Mouse (Mus musculus): Measurements from ENCODE around the gene Fam43b. TPM values are rescaled to one million over a fixed set of nuclear protein-coding genes. Genes with fewer than 3 reads are reported as not detected.

Fam43b gene
- polyA plus RNA-seq, 1 experiment from 2014 or later = not detected

DNA sequence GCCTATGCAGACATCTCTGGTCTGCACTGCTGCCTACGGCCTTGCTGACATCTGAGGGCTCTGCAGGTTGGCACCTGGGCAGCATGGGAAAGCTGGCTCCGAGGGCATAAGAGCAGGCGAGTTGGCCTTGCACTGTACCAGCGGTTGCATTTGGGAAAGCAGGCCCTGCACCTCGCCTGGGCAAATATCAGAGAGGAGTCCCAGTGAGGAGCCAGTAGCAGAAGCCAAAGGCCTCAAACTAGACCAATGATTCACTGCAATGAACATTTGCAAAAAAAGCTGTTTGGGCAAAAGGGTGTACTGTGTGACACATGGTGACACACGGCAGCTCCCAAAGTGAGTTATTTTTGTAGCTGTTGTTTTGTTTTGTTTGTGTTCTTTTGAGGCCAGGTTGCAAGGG, 28.7 kb upstream of the Fam43b start:
- H3K27me3 ChIP-seq (replicated peaks; ENCODE audit: control insufficient read depth, insufficient read depth, low read length) = 0 out of 2 replicates have a peak, but pooled peaks cover 3% of the 10 kb centered on the region
- 87% methylated on average over 6 of the region's 6 CpGs for WGBS
- no peaks in the 10 kb centered on the region for H3K36me3 ChIP-seq (ENCODE audit: control insufficient read depth, insufficient read depth, low read length)
- H3K9me3 ChIP-seq (ENCODE audit: control insufficient read depth, low read length) = no peaks in the 10 kb centered on the region
- no peak overlapping the region for H3K27ac ChIP-seq (ENCODE audit: low read length)
- no peak overlapping the region for H3K4me3 ChIP-seq (ENCODE audit: low read length)
- ATAC-seq = no peak
- no peak overlapping the region for H3K4me2 ChIP-seq (ENCODE audit: low read depth, low read length)
- 0 out of 2 replicates have a peak, but pooled peaks cover 6% of the 10 kb centered on the region for H3K4me1 ChIP-seq (ENCODE audit: control insufficient read depth, insufficient read depth, low read length)
- H3K9ac ChIP-seq (ENCODE audit: low read depth, low read length) = no peak overlapping the region

DNA sequence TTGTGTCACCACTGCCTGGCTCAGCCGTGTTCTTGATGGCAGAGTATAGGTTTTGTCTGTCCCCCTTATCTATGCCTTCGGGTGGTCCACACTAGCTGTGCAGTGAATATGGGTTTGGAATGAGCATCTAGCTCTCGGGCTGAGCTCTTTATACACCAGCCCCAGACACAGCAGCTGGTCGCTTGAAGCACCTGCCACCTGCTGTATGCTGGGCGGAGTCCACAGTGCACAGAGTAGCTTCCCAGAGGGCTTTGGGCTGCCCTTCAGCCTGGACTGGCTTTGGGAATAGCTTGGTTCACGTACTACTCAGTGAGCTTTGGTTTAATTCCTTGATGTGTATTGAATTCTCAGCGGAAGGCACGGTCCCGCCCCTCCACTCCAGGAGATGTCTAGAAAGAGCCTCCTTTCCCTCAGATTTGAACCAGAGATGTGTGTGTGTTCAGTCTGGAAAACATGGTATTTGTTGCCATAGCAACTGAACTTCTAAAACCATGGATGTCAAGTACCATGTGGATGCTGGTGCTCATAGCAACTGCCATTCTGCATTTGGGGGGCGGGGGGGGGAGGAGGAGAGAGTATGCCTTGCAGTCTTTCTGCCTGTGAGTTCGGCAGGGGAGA, 22.1 kb upstream of the Fam43b start:
- H3K9ac ChIP-seq (ENCODE audit: low read depth, low read length) = no peak overlapping the region

DNA sequence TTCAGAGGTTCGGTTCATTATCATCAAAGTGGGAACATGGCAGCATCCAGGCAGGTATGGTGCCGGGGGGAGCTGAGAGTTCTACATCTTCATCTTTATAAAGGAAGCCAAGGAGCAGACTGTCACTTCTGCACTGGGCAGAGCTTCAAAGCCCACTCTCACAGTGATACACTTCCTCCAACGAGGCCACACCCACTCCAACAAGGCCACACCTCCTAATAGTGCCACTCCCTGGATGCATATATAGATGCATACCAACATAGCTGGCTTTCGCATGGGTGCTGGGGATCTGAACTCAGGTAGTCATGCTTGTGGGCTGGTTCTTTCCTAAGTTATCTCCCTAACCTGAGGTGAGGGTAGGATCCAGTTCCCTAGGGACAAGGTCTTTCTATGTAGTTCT, 21.6 kb upstream of the Fam43b start:
- 0 out of 2 replicates have a peak, but pooled peaks have one; percentile 44 for ATAC-seq
- Histone ChIP-seq H3K4me2 (ENCODE audit: low read depth, low read length) (no peak overlapping the region), H3K4me3 (ENCODE audit: low read length) (no peak overlapping the region), H3K36me3 (ENCODE audit: control insufficient read depth, insufficient read depth, low read length) (no peaks in the 10 kb centered on the region), H3K27ac (ENCODE audit: low read length) (no peak overlapping the region), H3K9ac (ENCODE audit: low read depth, low read length) (no peak overlapping the region), H3K4me1 (ENCODE audit: control insufficient read depth, insufficient read depth, low read length) (peaks cover 6% of the 10 kb centered on the region; the same call in 1 of the 2 replicates), H3K9me3 (ENCODE audit: control insufficient read depth, low read length) (no peaks in the 10 kb centered on the region), H3K27me3 (replicated peaks; ENCODE audit: control insufficient read depth, insufficient read depth, low read length) (0 out of 2 replicates have a peak, but pooled peaks cover 3% of the 10 kb centered on the region)
- 82% methylated on average over 4 of the region's 4 CpGs for WGBS

More for the DNA sequence above, 22.1 kb upstream of the Fam43b start:
- Histone ChIP-seq H3K9me3 (ENCODE audit: control insufficient read depth, low read length) (no peaks in the 10 kb centered on the region), H3K4me3 (ENCODE audit: low read length) (no peak overlapping the region), H3K27ac (ENCODE audit: low read length) (no peak overlapping the region), H3K27me3 (replicated peaks; ENCODE audit: control insufficient read depth, insufficient read depth, low read length) (0 out of 2 replicates have a peak, but pooled peaks cover 3% of the 10 kb centered on the region), H3K4me1 (ENCODE audit: control insufficient read depth, insufficient read depth, low read length) (peaks cover 6% of the 10 kb centered on the region; the same call in 1 of the 2 replicates), H3K36me3 (ENCODE audit: control insufficient read depth, insufficient read depth, low read length) (no peaks in the 10 kb centered on the region), H3K4me2 (ENCODE audit: low read depth, low read length) (no peak overlapping the region)
- peak; percentile 55 for ATAC-seq
- WGBS = 58% methylated on average over 11 of the region's 11 CpGs

DNA sequence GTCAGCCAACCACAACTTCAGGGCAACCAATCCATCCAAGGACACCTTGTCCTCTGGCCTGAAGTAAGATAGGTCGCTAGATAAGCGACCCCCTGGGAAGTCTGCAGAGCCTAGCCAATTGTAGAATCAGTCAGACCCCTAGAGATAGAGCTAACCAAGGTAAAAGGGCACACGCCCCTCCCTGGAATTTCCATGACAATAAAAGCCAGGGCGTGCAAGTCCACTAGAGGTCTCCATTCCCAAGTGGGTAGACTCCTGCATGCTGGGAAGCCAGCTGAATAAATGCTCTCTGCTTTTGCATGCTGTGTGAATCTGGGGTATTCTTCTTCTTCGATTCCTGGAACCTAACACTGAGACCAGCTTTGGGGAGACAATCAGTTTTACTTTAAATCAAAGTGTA, 20.1 kb upstream of the Fam43b start:
- no peaks in the 10 kb centered on the region for H3K9me3 ChIP-seq (ENCODE audit: control insufficient read depth, low read length)
- H3K36me3 ChIP-seq (ENCODE audit: control insufficient read depth, insufficient read depth, low read length) = no peaks in the 10 kb centered on the region
- H3K9ac ChIP-seq (ENCODE audit: low read depth, low read length) = no peak overlapping the region
- H3K27me3 ChIP-seq (replicated peaks; ENCODE audit: control insufficient read depth, insufficient read depth, low read length) = 0 out of 2 replicates have a peak, but pooled peaks cover 3% of the 10 kb centered on the region
- 53% methylated on average over 5 of the region's 5 CpGs for WGBS
- no peak overlapping the region for H3K27ac ChIP-seq (ENCODE audit: low read length)
- peaks cover 6% of the 10 kb centered on the region; the same call in 1 of the 2 replicates for H3K4me1 ChIP-seq (ENCODE audit: control insufficient read depth, insufficient read depth, low read length)
- H3K4me2 ChIP-seq (ENCODE audit: low read depth, low read length) = no peak overlapping the region
- ATAC-seq = no peak
- H3K4me3 ChIP-seq (ENCODE audit: low read length) = no peak overlapping the region

DNA sequence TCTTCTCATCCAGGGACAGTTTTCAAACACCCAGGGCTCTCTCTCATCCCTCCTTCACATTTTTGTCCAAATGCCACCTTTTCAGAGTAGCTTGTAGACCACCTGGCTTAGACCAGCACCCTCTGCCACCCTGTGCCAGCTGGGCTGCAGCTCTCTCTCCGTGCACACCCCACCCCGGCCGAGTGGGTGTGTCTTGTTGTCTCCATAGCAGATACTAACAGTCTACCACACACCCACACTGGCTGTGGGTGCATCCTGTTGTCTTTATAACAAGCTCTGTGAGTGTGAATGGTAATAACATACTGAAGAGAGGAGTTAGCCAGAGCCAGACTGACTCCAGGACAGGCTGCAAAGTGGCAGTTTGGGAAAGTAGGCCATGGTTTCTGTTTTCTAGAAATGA, 19.7 kb upstream of the Fam43b start:
- H3K27ac ChIP-seq (ENCODE audit: low read length) = no peak overlapping the region
- 83% methylated on average over 3 of the region's 3 CpGs for WGBS
- no peaks in the 10 kb centered on the region for H3K27me3 ChIP-seq (replicated peaks; ENCODE audit: control insufficient read depth, insufficient read depth, low read length)
- no peak overlapping the region for H3K4me2 ChIP-seq (ENCODE audit: low read depth, low read length)
- ATAC-seq = no peak
- no peaks in the 10 kb centered on the region for H3K36me3 ChIP-seq (ENCODE audit: control insufficient read depth, insufficient read depth, low read length)
- peaks cover 6% of the 10 kb centered on the region; the same call in 1 of the 2 replicates for H3K4me1 ChIP-seq (ENCODE audit: control insufficient read depth, insufficient read depth, low read length)
- no peak overlapping the region for H3K4me3 ChIP-seq (ENCODE audit: low read length)
- H3K9me3 ChIP-seq (ENCODE audit: control insufficient read depth, low read length) = no peaks in the 10 kb centered on the region
- H3K9ac ChIP-seq (ENCODE audit: low read depth, low read length) = no peak overlapping the region

DNA sequence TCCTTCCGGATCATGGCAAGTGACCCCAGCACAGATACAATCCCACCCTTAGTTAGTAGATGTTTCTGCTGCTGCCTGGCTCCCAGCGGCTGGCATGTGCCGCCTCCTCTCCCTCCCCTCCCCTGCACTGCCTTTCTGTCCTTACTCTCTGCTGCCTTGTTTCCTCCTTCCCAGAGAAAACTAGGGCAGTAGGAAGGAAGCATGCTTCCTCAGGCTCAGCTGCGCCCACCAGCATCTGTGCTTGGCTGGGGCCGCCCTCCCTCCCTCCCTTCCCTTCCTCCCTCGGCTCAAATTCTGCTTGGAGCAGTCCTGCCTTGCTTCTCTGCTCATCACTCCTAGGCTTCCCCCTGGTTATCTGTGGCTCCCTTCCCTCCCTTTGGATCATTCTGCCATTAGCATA, 18.4 kb upstream of the Fam43b start:
- H3K4me2 ChIP-seq (ENCODE audit: low read depth, low read length) = no peak overlapping the region
- H3K36me3 ChIP-seq (ENCODE audit: control insufficient read depth, insufficient read depth, low read length) = no peaks in the 10 kb centered on the region
- 29% methylated on average over 6 of the region's 6 CpGs for WGBS
- no peak overlapping the region; the same call in 1 of the 2 replicates for H3K9ac ChIP-seq (ENCODE audit: low read depth, low read length)
- no peaks in the 10 kb centered on the region for H3K27me3 ChIP-seq (replicated peaks; ENCODE audit: control insufficient read depth, insufficient read depth, low read length)
- H3K4me3 ChIP-seq (ENCODE audit: low read length) = no peak overlapping the region
- H3K27ac ChIP-seq (ENCODE audit: low read length) = no peak overlapping the region
- no peaks in the 10 kb centered on the region for H3K9me3 ChIP-seq (ENCODE audit: control insufficient read depth, low read length)
- H3K4me1 ChIP-seq (ENCODE audit: control insufficient read depth, insufficient read depth, low read length) = peaks cover 6% of the 10 kb centered on the region; the same call in 1 of the 2 replicates
- ATAC-seq = no peak

DNA sequence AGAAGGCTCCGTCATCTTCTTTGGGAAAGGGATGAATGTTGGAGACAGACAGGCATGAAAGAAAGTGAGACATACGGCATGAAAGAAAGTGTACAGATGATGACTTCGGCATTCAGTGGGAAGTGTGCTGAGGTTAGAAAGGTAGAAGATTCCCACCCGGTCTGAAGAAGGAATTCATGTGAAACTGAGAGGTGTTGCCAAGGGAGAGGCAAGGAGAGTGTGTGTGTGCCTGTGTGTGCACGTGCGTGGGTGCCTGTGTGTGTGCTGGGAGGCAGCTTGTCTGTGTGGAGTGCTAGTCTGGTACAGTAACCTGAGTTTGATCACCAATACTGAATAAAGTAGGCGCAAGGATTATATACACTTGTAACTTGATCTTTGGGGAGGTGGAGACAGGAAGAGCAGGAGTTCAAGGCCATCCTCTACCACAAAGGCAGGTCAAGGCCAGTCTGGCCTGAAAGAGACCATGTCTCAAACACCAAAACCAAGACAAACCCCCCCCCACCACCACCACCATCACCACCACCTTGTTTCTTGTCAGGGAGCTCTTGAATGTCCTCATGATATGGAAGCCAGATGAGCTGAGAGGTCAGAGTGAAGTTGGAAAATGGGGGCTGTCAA, 15.3 kb upstream of the Fam43b start:
- ATAC-seq = no peak
- Histone ChIP-seq H3K27me3 (replicated peaks; ENCODE audit: control insufficient read depth, insufficient read depth, low read length) (no peaks in the 10 kb centered on the region), H3K9me3 (ENCODE audit: control insufficient read depth, low read length) (no peaks in the 10 kb centered on the region), H3K9ac (ENCODE audit: low read depth, low read length) (no peak overlapping the region), H3K4me2 (ENCODE audit: low read depth, low read length) (no peak overlapping the region), H3K27ac (ENCODE audit: low read length) (no peak overlapping the region), H3K4me1 (ENCODE audit: control insufficient read depth, insufficient read depth, low read length) (peaks cover 6% of the 10 kb centered on the region; the same call in 1 of the 2 replicates), H3K4me3 (ENCODE audit: low read length) (no peak overlapping the region), H3K36me3 (ENCODE audit: control insufficient read depth, insufficient read depth, low read length) (no peaks in the 10 kb centered on the region)
- 48% methylated on average over 7 of the region's 7 CpGs for WGBS

DNA sequence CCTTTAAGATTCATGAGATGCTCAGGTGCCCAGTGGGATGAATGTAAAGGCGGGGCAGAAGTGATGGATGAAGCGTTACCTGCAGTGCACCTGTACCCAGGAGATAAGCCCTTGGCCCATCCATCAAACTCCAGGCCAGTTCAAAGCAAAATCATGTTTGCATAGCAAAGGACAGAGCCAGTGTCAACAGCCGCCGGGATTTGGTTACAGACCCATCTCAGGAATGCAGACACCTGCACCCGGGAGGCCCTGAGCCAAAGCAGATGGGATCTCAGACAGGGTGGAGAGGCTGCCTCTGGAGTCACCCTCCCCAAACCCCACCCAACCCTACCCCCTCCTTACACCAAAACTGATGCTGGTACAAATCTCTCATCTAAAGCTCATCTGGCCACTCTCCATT, 14.7 kb upstream of the Fam43b start:
- no peak overlapping the region for H3K4me2 ChIP-seq (ENCODE audit: low read depth, low read length)
- no peaks in the 10 kb centered on the region for H3K27me3 ChIP-seq (replicated peaks; ENCODE audit: control insufficient read depth, insufficient read depth, low read length)
- ATAC-seq = no peak
- H3K4me3 ChIP-seq (ENCODE audit: low read length) = no peak overlapping the region
- H3K36me3 ChIP-seq (ENCODE audit: control insufficient read depth, insufficient read depth, low read length) = no peaks in the 10 kb centered on the region
- H3K27ac ChIP-seq (ENCODE audit: low read length) = no peak overlapping the region
- no peaks in the 10 kb centered on the region for H3K9me3 ChIP-seq (ENCODE audit: control insufficient read depth, low read length)
- no peak overlapping the region for H3K9ac ChIP-seq (ENCODE audit: low read depth, low read length)
- H3K4me1 ChIP-seq (ENCODE audit: control insufficient read depth, insufficient read depth, low read length) = peaks cover 6% of the 10 kb centered on the region; the same call in 1 of the 2 replicates
- 6% methylated on average over 5 of the region's 5 CpGs for WGBS

DNA sequence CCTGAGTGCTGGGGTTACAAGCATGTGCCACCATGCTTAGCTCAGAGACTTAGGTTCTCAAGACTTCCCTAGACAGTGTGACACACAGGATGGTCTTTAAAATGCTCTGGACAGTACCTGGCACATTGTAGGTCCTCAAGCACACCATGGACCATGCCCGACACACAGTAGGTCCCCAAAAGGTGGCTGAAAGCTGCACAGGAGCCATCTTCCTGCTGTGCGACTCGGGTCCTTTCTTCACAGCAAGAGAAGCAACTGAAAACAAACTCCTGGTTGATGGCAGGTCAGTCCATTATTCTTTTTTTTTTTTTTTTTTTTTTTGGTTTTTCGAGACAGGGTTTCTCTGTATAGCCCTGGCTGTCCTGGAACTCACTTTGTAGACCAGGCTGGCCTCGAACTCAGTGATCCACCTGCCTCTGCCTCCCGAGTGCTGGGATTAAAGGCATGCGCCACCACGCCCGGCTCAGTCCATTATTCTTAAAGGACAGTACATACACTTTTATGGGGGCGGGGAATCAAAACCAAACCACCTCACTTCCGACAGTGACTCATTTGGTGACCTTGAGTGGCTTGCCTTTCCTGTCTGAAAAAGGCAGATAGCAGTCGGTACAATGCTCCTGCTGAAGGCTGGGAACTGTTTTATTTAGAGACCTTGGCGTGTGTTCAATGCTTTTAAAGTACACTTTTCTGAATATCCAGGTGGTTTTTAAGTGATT, 11.3 kb upstream of the Fam43b start:
- no peaks in the 10 kb centered on the region for H3K9me3 ChIP-seq (ENCODE audit: control insufficient read depth, low read length)
- no peak overlapping the region for H3K9ac ChIP-seq (ENCODE audit: low read depth, low read length)
- no peak overlapping the region for H3K4me3 ChIP-seq (ENCODE audit: low read length)
- peak; percentile 52; the same call in 1 of the 2 replicates for ATAC-seq
- H3K4me1 ChIP-seq (ENCODE audit: control insufficient read depth, insufficient read depth, low read length) = no peaks in the 10 kb centered on the region
- no peak overlapping the region for H3K4me2 ChIP-seq (ENCODE audit: low read depth, low read length)
- WGBS = 62% methylated on average over 11 of the region's 13 CpGs
- no peaks in the 10 kb centered on the region for H3K36me3 ChIP-seq (ENCODE audit: control insufficient read depth, insufficient read depth, low read length)
- peak overlapping the region; percentile 24; the same call in 1 of the 2 replicates for H3K27ac ChIP-seq (ENCODE audit: low read length)
- H3K27me3 ChIP-seq (replicated peaks; ENCODE audit: control insufficient read depth, insufficient read depth, low read length) = no peaks in the 10 kb centered on the region
